Mouse (Mus musculus) Patski (cell line): ENCODE measurements around the gene Myom1. TPM values are rescaled to one million over a fixed set of nuclear protein-coding genes. Genes with fewer than 3 reads are reported as not detected.
A peak's percentile ranks its signal among the peaks of the same experiment; 100 is the strongest.

Experiments
- ATAC-seq: fragments of 100-300 bp; one replicate; pipeline ENCODE4 v1.8.0; 2021
- CTCF ChIA-PET: fragments of 350-600 bp; sonication (Branson Sonifier 250); formaldehyde crosslinking; loops from one replicate; lab custom pipeline; 2022; ENCODE audit warnings: inconsistent platforms; lab: Charles Lee
- POLR2A ChIA-PET: fragments of 350-600 bp; sonication (Branson Sonifier 250); formaldehyde crosslinking; loops from one replicate; lab custom pipeline; 2022; ENCODE audit warnings: antibody characterized with exemption, inconsistent platforms; lab: Charles Lee
- DNase-seq: peaks from one replicate; pipeline ENCODE4 v3.0.0-alpha.2; 2011; ENCODE audit warnings: low read depth, low spot score
- H3K27me3 ChIP-seq: fragments of 371-371 bp; one replicate; pipeline ENCODE4 v1.5.1; 2021
- CTCF ChIP-seq: fragments of 100-300 bp; IDR thresholded peaks from one replicate; pipeline ENCODE4 v1.5.1; 2021
- in situ Hi-C: fragments of 300-500 bp; cut with MboI; formaldehyde crosslinking; loops from 3 replicates; pipeline ENCODE4 v1.11.1; 2018; ENCODE audit warnings: low pct_unique_long_range_greater_than_20kb, mixed read lengths
- polyA plus RNA-seq: library from polyadenylated mRNA; unstranded; gene quantifications from one replicate; pipeline ENCODE4 v1.2.3, GENCODE M21; 2021

Gene Myom1
- polyA plus RNA-seq, 1 experiment from 2014 or later: 2.8 TPM

GRCm38 (mm10) chr17:71127464-71128110 is 125.2 kb downstream of the Myom1 start:
- DNase-seq (no peak), ATAC-seq (no peak)
- in situ Hi-C loops: no loop called here
- H3K27me3 ChIP-seq: no peaks in the 10 kb centered on the region
- ChIA-PET CTCF (interaction anchor here (1.5 kb wide), 1 partner anchor 9 kb away, joined by 4 read pairs; no protein-coding TSS in a partner anchor), POLR2A (no interaction called here)
- TF ChIP-seq CTCF: no peak

- in situ Hi-C loops: no loop called here
- no peak for DNase-seq
- ChIA-PET CTCF (interaction anchor here (1.0 kb wide), 1 partner anchor 21 kb away, joined by 3 read pairs; no protein-coding TSS in a partner anchor), POLR2A (no interaction called here)
- no peak for TF ChIP-seq CTCF
- no peaks in the 10 kb centered on the region for H3K27me3 ChIP-seq
- peak; percentile 44 for ATAC-seq
Observed at GRCm38 (mm10) chr17:71129489-71130261, 127.2 kb downstream of the Myom1 start.

GRCm38 (mm10) chr17:71132221-71132620 is 129.8 kb downstream of the Myom1 start:
- CTCF ChIA-PET: no interaction called here
- POLR2A ChIA-PET: no interaction called here
- DNase-seq (no peak), ATAC-seq (no peak)
- no peak for TF ChIP-seq CTCF
- in situ Hi-C loops: no loop called here
- H3K27me3 ChIP-seq: no peaks in the 10 kb centered on the region

GRCm38 (mm10) chr17:71132856-71133439 is 130.5 kb downstream of the Myom1 start:
- DNase-seq (no peak), ATAC-seq (no peak)
- H3K27me3 ChIP-seq: no peaks in the 10 kb centered on the region
- ChIA-PET CTCF (no interaction called here), POLR2A (no interaction called here)
- TF ChIP-seq CTCF: no peak
- in situ Hi-C loops: no loop called here

- ChIA-PET CTCF (no interaction called here), POLR2A (no interaction called here)
- no peak for DNase-seq
- ATAC-seq: no peak
- in situ Hi-C loops: no loop called here
- H3K27me3 ChIP-seq: no peaks in the 10 kb centered on the region
- no peak for TF ChIP-seq CTCF
Observed at GRCm38 (mm10) chr17:71134441-71134955, 132.1 kb downstream of the Myom1 start.

GRCm38 (mm10) chr17:71135108-71135507 is 132.7 kb downstream of the Myom1 start:
- in situ Hi-C loops: no loop called here
- no peaks in the 10 kb centered on the region for H3K27me3 ChIP-seq
- ChIA-PET POLR2A (no interaction called here), CTCF (no interaction called here)
- no peak for DNase-seq
- no peak for ATAC-seq
- TF ChIP-seq CTCF: no peak

GRCm38 (mm10) chr17:71135866-71136265 is 133.4 kb downstream of the Myom1 start:
- no peaks in the 10 kb centered on the region for H3K27me3 ChIP-seq
- ChIA-PET CTCF (interaction anchor here (1.0 to 1.4 kb wide), 2 partner anchors 9 to 17 kb away, joined by 4 read pairs; no protein-coding TSS in a partner anchor), POLR2A (no interaction called here)
- in situ Hi-C loops: no loop called here
- no peak for ATAC-seq
- no peak for TF ChIP-seq CTCF
- DNase-seq: no peak

GRCm38 (mm10) chr17:71136384-71137333 is 134.2 kb downstream of the Myom1 start:
- ChIA-PET CTCF (interaction anchor here (1.0 to 1.4 kb wide), 3 partner anchors 10 to 16 kb away, joined by 3 to 4 read pairs (median 4); no protein-coding TSS in a partner anchor), POLR2A (no interaction called here)
- ATAC-seq (no peak), DNase-seq (no peak)
- TF ChIP-seq CTCF: no peak
- in situ Hi-C loops: no loop called here
- H3K27me3 ChIP-seq: no peaks in the 10 kb centered on the region

GRCm38 (mm10) chr17:71137334-71137721 is 134.9 kb downstream of the Myom1 start:
- DNase-seq: no peak
- no peak for TF ChIP-seq CTCF

GRCm38 (mm10) chr17:71142068-71142467 is 139.6 kb downstream of the Myom1 start:
- DNase-seq: no peak
- in situ Hi-C loops: no loop called here
- no peaks in the 10 kb centered on the region for H3K27me3 ChIP-seq
- no peak for TF ChIP-seq CTCF
- no peak for ATAC-seq
- ChIA-PET POLR2A (no interaction called here), CTCF (no interaction called here)

More at GRCm38 (mm10) chr17:71137334-71137721, 134.9 kb downstream of the Myom1 start:
- no peak for ATAC-seq
- POLR2A ChIA-PET: no interaction called here
- H3K27me3 ChIP-seq: no peaks in the 10 kb centered on the region
- CTCF ChIA-PET: interaction anchor here (1.0 to 1.4 kb wide), 2 partner anchors 13 to 15 kb away, joined by 3 to 4 read pairs; no protein-coding TSS in a partner anchor
- in situ Hi-C loops: no loop called here
